10 mouse cellular contexts compared by ENCODE assay signal in genomic region chr4:128872992-128873391, GRCm38 (mm10). TPM values are rescaled to one million over a fixed set of nuclear protein-coding genes. Genes with fewer than 3 reads are reported as not detected.
DNase-seq lines count a peak whose midpoint lies in the region; ATAC-seq lines count a peak whose summit lies in the region.
"Had no signal": no experiment of that assay in that cellular context is flagged by ENCODE, and none has a peak within 500 bp of the region (broad histone marks: within the 10 kb centered on the region; RNA-seq: fewer than 3 reads in every experiment).

No protein-coding gene starts in this region.

- H3K9ac ChIP-seq in midbrain, embryonic 13.5 days (replicated peaks) = no peak overlapping the region

- no peak overlapping the region for H3K4me3 ChIP-seq in midbrain, embryonic 13.5 days (replicated peaks)
- no peak overlapping the region for H3K4me3 ChIP-seq in midbrain, embryonic 10.5 days
- H3K4me3 ChIP-seq: erythroblast, embryonic 14.5 days had no signal

- peak overlapping the region; percentile 44 for H3K27ac ChIP-seq in midbrain, embryonic 13.5 days
- H3K27ac ChIP-seq in midbrain, embryonic 10.5 days (replicated peaks) = no peak overlapping the region

- H3K9me3 ChIP-seq in midbrain, embryonic 13.5 days = no peaks in the 10 kb centered on the region
- no peaks in the 10 kb centered on the region for H3K9me3 ChIP-seq in midbrain, embryonic 10.5 days (replicated peaks)

- no peaks in the 10 kb centered on the region; the same call in 1 of the 2 replicates for H3K27me3 ChIP-seq in midbrain, embryonic 13.5 days
- peaks cover 6% of the 10 kb centered on the region; the same call in 1 of the 2 replicates for H3K27me3 ChIP-seq in midbrain, embryonic 10.5 days (ENCODE audit: low read depth, poor library complexity, severe bottlenecking)

- peaks cover 16% of the 10 kb centered on the region for H3K4me1 ChIP-seq in midbrain, embryonic 13.5 days (replicated peaks)
- H3K4me1 ChIP-seq in midbrain, embryonic 10.5 days = peaks cover 9% of the 10 kb centered on the region

- no peaks in the 10 kb centered on the region for H3K36me3 ChIP-seq in midbrain, embryonic 13.5 days
- H3K36me3 ChIP-seq in midbrain, embryonic 10.5 days = no peaks in the 10 kb centered on the region

- H3K4me2 ChIP-seq in midbrain, embryonic 13.5 days (replicated peaks) = no peak overlapping the region

- ATAC-seq in midbrain, embryonic 13.5 days = no peak
- ATAC-seq in granulocyte monocyte progenitor cell, adult 5-6 weeks (replicated peaks; ENCODE audit: poor library complexity, severe bottlenecking) = no peak

- DNase-seq in cerebellum, postnatal 10 days = peak; percentile 73 to 81
- no peak for DNase-seq in cerebellum, adult 11 months
- DNase-seq in midbrain, embryonic 10.5 days (ENCODE audit: low spot score) = no peak
- peak; percentile 28 to 35 for DNase-seq in left cerebral cortex, adult 8-10 months (ENCODE audit: low spot score in 2 of 2)
- DNase-seq in right cerebral cortex, postnatal 25 days = peak; percentile 44
- DNase-seq in thymus, postnatal 36 days = no peak
- DNase-seq: kidney, adult 18-20 months had no signal

- WGBS in midbrain, embryonic 13.5 days = 58% methylated on average over 19 of the region's 19 CpGs
- WGBS in midbrain, embryonic 10.5 days = 65% methylated on average over 19 of the region's 19 CpGs

RNA-seq across cellular contexts. Expression of gene Trim62, which starts 10.4 kb away (rescaled TPM):
- polyA plus RNA-seq in midbrain, embryonic 13.5 days (2015; fragmentation: Nextera tagmentation; extraction: Ambion mirVana) = 11.3 and 15.9 TPM in 2 replicates
- 7.6 and 10.0 TPM in 2 replicates for polyA plus RNA-seq in midbrain, embryonic 10.5 days (2016; fragmentation: Nextera tagmentation; extraction: Ambion mirVana)
- 10 to 100 TPM; 17.4 to 20.0 (median 19.4) TPM for total RNA-seq in left cerebral cortex, adult 8-10 months (2022)
- total RNA-seq in granulocyte monocyte progenitor cell, adult 5-6 weeks (2014; fragmentation: Nextera tagmentation) = 0.34 and 2.1 TPM in 2 replicates
- total RNA-seq in granulocyte monocyte progenitor cell, adult 5-6 weeks (2017) = 0.10 and 0.30 TPM in 2 replicates
- polyA plus RNA-seq: erythroblast, embryonic 14.5 days had no signal

Comparison
In these comparisons a context has a peak if more than half of its experiments do, and no peak if none do; other contexts are left out.
1. DNase-seq: peak in cerebellum, postnatal 10 days (2 of 2), left cerebral cortex, adult 8-10 months (2 of 2) and right cerebral cortex, postnatal 25 days (single experiment); none in cerebellum, adult 11 months (single experiment), midbrain, embryonic 10.5 days (single experiment) and thymus, postnatal 36 days (0 of 2).
2. RNA of gene Trim62, which starts 10.4 kb away (total RNA-seq): 17.4 to 20.0 TPM in left cerebral cortex, adult 8-10 months; 0.10 to 2.1 TPM in granulocyte monocyte progenitor cell, adult 5-6 weeks; every median in the first group is over 4 times any median in the second.